Mouse (Mus musculus): Measurements from ENCODE around the gene Lrrc39. TPM values are rescaled to one million over a fixed set of nuclear protein-coding genes. Genes with fewer than 3 reads are reported as not detected.

Lrrc39 gene
- polyA plus RNA-seq, 2 experiments, result 2.6 to 3.1 TPM

- H3K4me3 ChIP-seq (ENCODE audit: insufficient read depth in 1 of 2, low read depth in 2 of 2, low read length in 2 of 2), result no peak overlapping the region
- no peak overlapping the region for H3K9ac ChIP-seq (replicated peaks)
- peaks cover 5% of the 10 kb centered on the region for H3K36me3 ChIP-seq (replicated peaks; ENCODE audit: control insufficient read depth, insufficient read depth, low read depth)
- TF ChIP-seq CTCF (IDR thresholded peaks at IDR 0.05; ENCODE audit: low read depth) (no peak), EP300 (IDR thresholded peaks at IDR 0.05; ENCODE audit: low read depth) (no peak)
- H3K27ac ChIP-seq, result no peak overlapping the region
- no peaks in the 10 kb centered on the region for H3K9me3 ChIP-seq (ENCODE audit: control insufficient read depth, low read length)
- ATAC-seq (ENCODE audit: insufficient read depth) (no peak), DNase-seq (ENCODE audit: low read depth in 3 of 3, low spot score in 3 of 3) (no peak)
- H3K4me2 ChIP-seq (ENCODE audit: low read depth), result no peak overlapping the region
- 59% methylated on average over 5 of the region's 5 CpGs for WGBS (ENCODE audit: insufficient replicate concordance)
- no peaks in the 10 kb centered on the region for H3K27me3 ChIP-seq (ENCODE audit: control insufficient read depth, insufficient read depth, low read length)
- peaks cover 2 to 3% of the 10 kb centered on the region in 2 experiments; a peak in 3 of 4 replicates for H3K4me1 ChIP-seq (replicated peaks; ENCODE audit: control insufficient read depth in 2 of 2, insufficient read depth in 2 of 2, low read length in 1 of 2)
These were observed 38.2 kb downstream of the Lrrc39 start for GRCm38 (mm10) chr3:116601005-116601404.

DNA sequence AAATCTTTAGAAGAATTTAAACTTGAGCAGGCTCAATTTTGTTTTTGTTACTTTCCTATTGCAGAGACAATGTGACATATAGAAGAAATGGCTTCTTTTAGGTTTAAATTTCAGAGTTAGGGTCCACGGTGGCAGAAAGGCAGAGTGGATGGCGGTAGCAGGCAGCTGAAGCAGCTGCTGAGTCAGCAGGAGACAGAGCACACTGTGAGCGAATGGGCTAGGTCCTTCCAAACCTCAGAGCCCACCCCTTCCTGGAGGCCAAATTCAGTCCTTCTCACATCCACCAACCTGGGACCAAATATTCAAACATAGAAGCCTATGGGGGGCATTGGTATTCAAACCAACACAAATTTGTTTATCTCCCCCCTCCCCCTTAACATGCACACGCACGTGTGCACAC, 39.0 kb downstream of the Lrrc39 start:
- Histone ChIP-seq H3K4me2 (ENCODE audit: low read depth) (no peak overlapping the region), H3K9ac (replicated peaks) (no peak overlapping the region), H3K4me3 (ENCODE audit: insufficient read depth in 1 of 2, low read depth in 2 of 2, low read length in 2 of 2) (no peak overlapping the region), H3K27me3 (ENCODE audit: control insufficient read depth, insufficient read depth, low read length) (no peaks in the 10 kb centered on the region), H3K27ac (no peak overlapping the region), H3K36me3 (replicated peaks; ENCODE audit: control insufficient read depth, insufficient read depth, low read depth) (peaks cover 7% of the 10 kb centered on the region), H3K4me1 (replicated peaks; ENCODE audit: control insufficient read depth in 2 of 2, insufficient read depth in 2 of 2, low read length in 1 of 2) (peaks cover 2% of the 10 kb centered on the region in 2 experiments; a peak in 1 of 4 replicates), H3K9me3 (ENCODE audit: control insufficient read depth, low read length) (no peaks in the 10 kb centered on the region)
- WGBS (ENCODE audit: insufficient replicate concordance), result 83% methylated on average over 5 of the region's 5 CpGs
- DNase-seq (ENCODE audit: low read depth in 3 of 3, low spot score in 3 of 3) (no peak), ATAC-seq (ENCODE audit: insufficient read depth) (no peak)
- TF ChIP-seq EP300 (IDR thresholded peaks at IDR 0.05; ENCODE audit: low read depth), result no peak
- TF ChIP-seq CTCF (IDR thresholded peaks at IDR 0.05; ENCODE audit: low read depth), result no peak

DNA sequence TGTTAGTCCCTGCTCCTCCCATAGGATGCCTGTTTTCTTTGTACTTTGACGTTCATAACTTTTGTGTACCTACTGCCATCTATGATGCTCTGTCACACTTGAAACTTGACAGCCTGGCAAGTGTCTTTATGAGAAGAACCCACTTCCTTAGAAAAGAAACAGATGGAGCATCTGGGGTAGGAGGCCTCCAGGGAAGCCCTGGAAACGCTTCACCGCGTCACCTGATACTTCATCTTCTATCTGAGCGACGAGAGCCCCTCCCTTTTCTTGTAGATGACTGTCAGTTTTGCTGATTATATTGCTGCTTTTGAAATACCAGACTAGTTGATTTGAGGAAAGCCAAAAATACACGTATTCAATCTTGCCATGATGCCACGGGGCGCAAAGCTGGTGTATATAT, 41.8 kb downstream of the Lrrc39 start:
- Histone ChIP-seq H3K4me2 (ENCODE audit: low read depth) (no peak overlapping the region), H3K4me1 (replicated peaks; ENCODE audit: control insufficient read depth in 2 of 2, insufficient read depth in 2 of 2, low read length in 1 of 2) (no peaks in the 10 kb centered on the region), H3K9me3 (ENCODE audit: control insufficient read depth, low read length) (no peaks in the 10 kb centered on the region), H3K9ac (replicated peaks) (no peak overlapping the region), H3K36me3 (replicated peaks; ENCODE audit: control insufficient read depth, insufficient read depth, low read depth) (peaks cover 23% of the 10 kb centered on the region), H3K4me3 (ENCODE audit: insufficient read depth in 1 of 2, low read depth in 2 of 2, low read length in 2 of 2) (no peak overlapping the region), H3K27me3 (ENCODE audit: control insufficient read depth, insufficient read depth, low read length) (no peaks in the 10 kb centered on the region), H3K27ac (no peak overlapping the region)
- 77% methylated on average over 9 of the region's 9 CpGs for WGBS (ENCODE audit: insufficient replicate concordance)
- ATAC-seq (ENCODE audit: insufficient read depth), result no peak
- TF ChIP-seq CTCF (IDR thresholded peaks at IDR 0.05; ENCODE audit: low read depth) (no peak), EP300 (IDR thresholded peaks at IDR 0.05; ENCODE audit: low read depth) (no peak)
- DNase-seq (ENCODE audit: low read depth in 3 of 3, low spot score in 3 of 3), result no peak

- Histone ChIP-seq H3K27me3 (ENCODE audit: control insufficient read depth, insufficient read depth, low read length) (no peaks in the 10 kb centered on the region), H3K4me2 (ENCODE audit: low read depth) (no peak within 1 kb of the TSS), H3K9me3 (ENCODE audit: control insufficient read depth, low read length) (no peaks in the 10 kb centered on the region), H3K27ac (no peak within 1 kb of the TSS), H3K36me3 (replicated peaks; ENCODE audit: control insufficient read depth, insufficient read depth, low read depth) (peaks cover 52% of the 10 kb centered on the region), H3K4me3 (ENCODE audit: insufficient read depth in 1 of 2, low read depth in 2 of 2, low read length in 2 of 2) (no peak within 1 kb of the TSS), H3K4me1 (replicated peaks; ENCODE audit: control insufficient read depth in 2 of 2, insufficient read depth in 2 of 2, low read length in 1 of 2) (peaks cover 0 to 8% of the 10 kb centered on the region in 2 experiments; a peak in 2 of 4 replicates), H3K9ac (replicated peaks) (no peak within 1 kb of the TSS)
- WGBS (ENCODE audit: insufficient replicate concordance), result 73% methylated on average over 10 of the region's 10 CpGs
- ATAC-seq (ENCODE audit: insufficient read depth) (peak; percentile 54; the same call in 1 of the 2 replicates), DNase-seq (ENCODE audit: low read depth in 3 of 3, low spot score in 3 of 3) (no peak)
- TF ChIP-seq CTCF (IDR thresholded peaks at IDR 0.05; ENCODE audit: low read depth), result no peak
- no peak for TF ChIP-seq EP300 (IDR thresholded peaks at IDR 0.05; ENCODE audit: low read depth)
These were observed 51.6 kb downstream of the Lrrc39 start, which contains the start of gene Trmt13 for GRCm38 (mm10) chr3:116614295-116614892. TSS of gene Trmt13 (minus strand) at chr3:116614587.

DNA sequence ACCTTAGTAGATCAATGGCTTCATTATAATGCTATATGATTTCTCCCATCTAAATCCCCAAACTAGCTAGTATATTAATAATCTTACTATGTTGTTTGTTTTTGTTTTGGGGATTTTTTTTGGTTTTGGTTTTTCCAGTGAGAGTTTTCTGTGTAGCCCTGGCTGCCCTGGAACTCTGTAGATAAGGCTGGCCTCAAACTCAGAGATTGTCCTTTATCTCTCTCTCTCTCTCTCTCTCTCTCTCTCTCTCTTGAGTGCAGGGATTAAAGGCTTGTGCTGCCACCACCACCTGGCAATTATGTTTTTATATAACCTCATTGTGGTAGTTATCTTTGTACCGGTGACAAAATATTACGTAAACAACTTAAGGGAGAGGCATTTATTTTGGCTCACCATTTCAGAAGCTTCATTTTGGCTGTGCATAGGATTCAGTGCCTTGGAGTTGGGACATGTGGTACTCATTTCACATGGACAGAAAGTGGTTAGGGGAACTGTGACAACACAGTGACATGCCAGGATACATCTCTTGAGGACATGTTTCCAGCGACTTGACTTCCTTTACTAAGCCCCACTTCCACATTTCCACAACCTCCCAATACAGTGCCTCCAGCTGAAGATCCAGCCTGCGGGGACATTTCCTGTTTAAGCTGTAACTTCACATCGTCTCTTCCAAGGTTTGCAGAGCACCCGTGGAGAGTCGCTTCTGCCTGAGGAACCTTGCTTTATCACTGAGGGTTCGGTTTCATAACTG, 52.7 kb downstream of the Lrrc39 start:
- H3K36me3 ChIP-seq (replicated peaks; ENCODE audit: control insufficient read depth, insufficient read depth, low read depth), result peaks cover 54% of the 10 kb centered on the region

More for the DNA sequence above, 52.7 kb downstream of the Lrrc39 start:
- DNase-seq (ENCODE audit: low read depth in 3 of 3, low spot score in 3 of 3), result no peak
- Histone ChIP-seq H3K4me3 (ENCODE audit: insufficient read depth in 1 of 2, low read depth in 2 of 2, low read length in 2 of 2) (no peak overlapping the region), H3K9me3 (ENCODE audit: control insufficient read depth, low read length) (no peaks in the 10 kb centered on the region), H3K4me1 (replicated peaks; ENCODE audit: control insufficient read depth in 2 of 2, insufficient read depth in 2 of 2, low read length in 1 of 2) (peaks cover 2 to 9% of the 10 kb centered on the region in 2 experiments; a peak in 3 of 4 replicates), H3K27me3 (ENCODE audit: control insufficient read depth, insufficient read depth, low read length) (no peaks in the 10 kb centered on the region), H3K4me2 (ENCODE audit: low read depth) (no peak overlapping the region), H3K27ac (no peak overlapping the region), H3K9ac (replicated peaks) (no peak overlapping the region)
- WGBS (ENCODE audit: insufficient replicate concordance), result 71% methylated on average over 8 of the region's 8 CpGs
- TF ChIP-seq CTCF (IDR thresholded peaks at IDR 0.05; ENCODE audit: low read depth) (no peak), EP300 (IDR thresholded peaks at IDR 0.05; ENCODE audit: low read depth) (no peak)
- ATAC-seq (ENCODE audit: insufficient read depth), result no peak
